Mouse (Mus musculus) midbrain, postnatal 0 days (tissue): ENCODE measurements at regions not wholly inside any gene's neighbourhood (a gene's known extent, or its start where the extent isn't known, plus 50 kb on each side); places are given as distances from the start of the nearest gene placed in this dataset.

Source experiments
- ATAC-seq: fragments of 200-750 bp; cut with Nextera tagmentation; 2 replicates; pipeline ENCODE4 v1.8.0; 2017; ENCODE audit warnings: moderate number of reproducible peaks, mild to moderate bottlenecking, moderate TSS enrichment, moderate library complexity; ENCODE audit not compliant: low FRiP score
- DNase-seq: peaks from one replicate; pipeline ENCODE4 v3.0.0-alpha.2; 2015; ENCODE audit warnings: low spot score
- H3K27ac ChIP-seq: fragments of 300-500 bp; sonication (generic); 2 replicates; pipeline ENCODE4 v1.5.1; 2014; ENCODE audit warnings: low read depth, mild to moderate bottlenecking, low read length, mixed read lengths
- H3K27me3 ChIP-seq: fragments of 300-500 bp; sonication (generic); 2 replicates; pipeline ENCODE4 v1.6.1; 2014; ENCODE audit warnings: low read length, control low read depth, mixed read lengths; ENCODE audit not compliant: insufficient read depth
- H3K36me3 ChIP-seq: fragments of 300-500 bp; sonication (generic); 2 replicates; pipeline ENCODE4 v1.6.1; 2014; ENCODE audit warnings: low read length, control low read depth, mixed read lengths; ENCODE audit not compliant: insufficient read depth
- H3K4me1 ChIP-seq: fragments of 300-500 bp; sonication (generic); 2 replicates; pipeline ENCODE4 v1.6.1; 2014; ENCODE audit warnings: mild to moderate bottlenecking, control low read depth, antibody characterized with exemption, low read length, mixed read lengths; ENCODE audit not compliant: insufficient read depth
- H3K4me2 ChIP-seq: fragments of 300-500 bp; sonication (generic); 2 replicates; pipeline ENCODE4 v1.6.1; 2014; ENCODE audit warnings: low read depth, mild to moderate bottlenecking, low read length, mixed read lengths; ENCODE audit not compliant: poor library complexity, severe bottlenecking
- H3K4me3 ChIP-seq: fragments of 300-500 bp; sonication (generic); 2 replicates; pipeline ENCODE4 v1.5.1; 2014; ENCODE audit warnings: low read depth, mild to moderate bottlenecking, low read length, moderate library complexity
- H3K9ac ChIP-seq: fragments of 300-500 bp; sonication (generic); replicated peaks from 2 replicates; pipeline ENCODE4 v1.6.1; 2014; ENCODE audit warnings: mild to moderate bottlenecking, low read length, moderate library complexity, mixed read lengths; ENCODE audit not compliant: poor library complexity, severe bottlenecking
- H3K9me3 ChIP-seq: fragments of 300-500 bp; sonication (generic); 2 replicates; pipeline ENCODE4 v1.6.1; 2016; ENCODE audit warnings: low read length, control low read depth
- CTCF ChIP-seq: IDR thresholded peaks from 2 replicates; pipeline ENCODE4 v1.5.1; 2016; ENCODE audit warnings: antibody characterized with exemption, mild to moderate bottlenecking
- WGBS: fragments of 180-500 bp; shearing (Covaris S2); extraction: QIAGEN DNeasy Blood & Tissue Kit; methylation state at CpG from one replicate; pipeline ENCODE4 v1.1.7; 2014; 5-methylcytosine and 5-hydroxymethylcytosine counted together

DNA sequence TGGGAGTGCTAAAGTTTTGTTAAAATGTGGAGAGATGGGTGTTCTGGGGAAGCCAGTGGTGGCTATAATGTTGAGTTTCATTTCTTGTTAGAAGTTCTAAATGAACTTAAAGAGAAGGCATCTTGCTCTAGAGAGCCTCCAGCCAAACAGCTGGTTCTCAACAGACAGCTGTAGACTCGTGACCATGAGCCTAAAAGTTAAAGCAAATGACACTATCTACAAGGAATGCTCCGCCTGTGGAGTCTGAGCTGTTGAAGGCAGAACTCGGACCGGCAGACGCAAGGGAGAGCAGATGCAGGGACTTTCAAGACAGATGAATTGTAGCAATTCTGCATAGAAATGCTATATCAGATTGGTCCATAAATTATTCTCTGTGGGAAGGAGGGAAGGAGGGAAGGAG lies 114.1 kb upstream of the Fn1 start:
- Histone ChIP-seq H3K27ac (no peak overlapping the region), H3K36me3 (no peaks in the 10 kb centered on the region), H3K4me3 (no peak overlapping the region), H3K9ac (no peak overlapping the region), H3K4me2 (no peak overlapping the region), H3K4me1 (no peaks in the 10 kb centered on the region), H3K9me3 (no peaks in the 10 kb centered on the region), H3K27me3 (no peaks in the 10 kb centered on the region)
- WGBS, result 85% methylated on average over 5 of the region's 5 CpGs
- DNase-seq (no peak), ATAC-seq (no peak)
- no peak for TF ChIP-seq CTCF

DNA sequence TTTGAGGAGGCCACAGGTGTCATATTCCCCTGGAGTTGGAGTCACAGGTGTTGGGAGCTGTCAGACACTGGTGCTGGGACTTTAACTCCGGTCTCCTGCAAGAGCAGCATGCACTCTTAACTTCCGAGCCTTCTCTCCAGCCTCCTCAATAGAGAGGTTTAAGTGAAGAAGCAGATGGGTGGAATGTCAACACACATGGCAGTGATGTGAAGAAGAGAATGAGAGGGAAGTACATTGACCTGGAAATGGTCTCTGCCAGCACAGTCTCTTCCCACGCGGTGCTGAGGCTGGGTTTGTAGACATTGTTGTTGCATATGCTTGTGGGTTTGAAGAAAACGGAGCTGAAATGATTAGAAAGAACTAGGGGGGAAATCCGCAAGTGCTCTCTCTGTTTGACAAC lies 112.0 kb upstream of the Fn1 start:
- H3K27me3 ChIP-seq, result no peaks in the 10 kb centered on the region
- H3K4me3 ChIP-seq, result no peak overlapping the region
- TF ChIP-seq CTCF, result no peak
- H3K9me3 ChIP-seq, result no peaks in the 10 kb centered on the region
- no peaks in the 10 kb centered on the region for H3K36me3 ChIP-seq
- DNase-seq, result no peak
- no peak for ATAC-seq
- no peaks in the 10 kb centered on the region for H3K4me1 ChIP-seq
- H3K27ac ChIP-seq, result no peak overlapping the region
- H3K9ac ChIP-seq, result no peak overlapping the region
- 83% methylated on average over 6 of the region's 6 CpGs for WGBS
- H3K4me2 ChIP-seq, result no peak overlapping the region

- WGBS, result 77% methylated on average over 2 of the region's 2 CpGs
- ATAC-seq (no peak), DNase-seq (no peak)
- TF ChIP-seq CTCF, result no peak
- H3K36me3 ChIP-seq, result no peaks in the 10 kb centered on the region
- H3K9ac ChIP-seq, result no peak overlapping the region
- H3K4me3 ChIP-seq, result no peak overlapping the region
- no peak overlapping the region for H3K27ac ChIP-seq
- no peaks in the 10 kb centered on the region for H3K27me3 ChIP-seq
- H3K4me2 ChIP-seq, result no peak overlapping the region
- no peaks in the 10 kb centered on the region for H3K4me1 ChIP-seq
- no peaks in the 10 kb centered on the region for H3K9me3 ChIP-seq
These were observed 110.5 kb upstream of the Fn1 start for GRCm38 (mm10) chr1:71763530-71763929.

- Histone ChIP-seq H3K36me3 (no peaks in the 10 kb centered on the region), H3K9me3 (no peaks in the 10 kb centered on the region), H3K27me3 (no peaks in the 10 kb centered on the region), H3K27ac (no peak overlapping the region), H3K4me2 (no peak overlapping the region), H3K4me3 (no peak overlapping the region), H3K4me1 (no peaks in the 10 kb centered on the region), H3K9ac (no peak overlapping the region)
- ATAC-seq (no peak), DNase-seq (no peak)
- 88% methylated on average over 2 of the region's 2 CpGs for WGBS
- no peak for TF ChIP-seq CTCF
These were observed 107.3 kb upstream of the Fn1 start for GRCm38 (mm10) chr1:71760342-71760741.

- ATAC-seq, result no peak
- DNase-seq, result peak; percentile 7
- WGBS, result 32% methylated on average over 5 of the region's 5 CpGs
These were observed 104.2 kb upstream of the Fn1 start for GRCm38 (mm10) chr1:71757236-71757635.

DNA sequence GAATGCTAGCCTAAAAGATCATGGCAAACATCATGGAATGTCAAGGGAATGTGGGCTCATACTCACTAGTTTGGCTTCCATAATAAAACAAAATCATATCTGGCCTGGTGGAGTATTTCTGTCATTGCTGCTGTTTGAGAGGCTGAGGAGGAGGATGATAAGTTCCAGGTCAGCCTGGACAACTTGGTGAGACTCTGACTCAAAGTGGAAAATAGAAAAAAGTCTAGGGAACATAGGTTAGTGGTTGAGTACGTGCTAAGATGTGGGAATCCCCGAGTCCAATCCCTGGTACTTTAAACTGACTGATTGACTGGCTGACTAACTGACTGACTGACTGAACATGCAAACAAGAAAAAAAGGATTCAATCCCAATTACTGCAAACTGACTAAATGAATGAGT lies 103.2 kb upstream of the Fn1 start:
- Histone ChIP-seq H3K27me3 (no peaks in the 10 kb centered on the region), H3K36me3 (no peaks in the 10 kb centered on the region), H3K4me3 (no peak overlapping the region), H3K27ac (no peak overlapping the region), H3K9ac (no peak overlapping the region), H3K4me1 (no peaks in the 10 kb centered on the region), H3K4me2 (no peak overlapping the region), H3K9me3 (0 out of 2 replicates have a peak, but pooled peaks cover 3% of the 10 kb centered on the region)
- ATAC-seq, result no peak
- 86% methylated on average over 2 of the region's 2 CpGs for WGBS
- no peak for DNase-seq
- TF ChIP-seq CTCF, result no peak

More at GRCm38 (mm10) chr1:71757236-71757635, 104.2 kb upstream of the Fn1 start:
- H3K9me3 ChIP-seq, result 0 out of 2 replicates have a peak, but pooled peaks cover 3% of the 10 kb centered on the region
- H3K27me3 ChIP-seq, result no peaks in the 10 kb centered on the region
- H3K4me1 ChIP-seq, result no peaks in the 10 kb centered on the region
- H3K27ac ChIP-seq, result no peak overlapping the region
- TF ChIP-seq CTCF, result no peak
- H3K4me2 ChIP-seq, result no peak overlapping the region
- H3K4me3 ChIP-seq, result no peak overlapping the region
- H3K9ac ChIP-seq, result no peak overlapping the region
- H3K36me3 ChIP-seq, result no peaks in the 10 kb centered on the region

DNA sequence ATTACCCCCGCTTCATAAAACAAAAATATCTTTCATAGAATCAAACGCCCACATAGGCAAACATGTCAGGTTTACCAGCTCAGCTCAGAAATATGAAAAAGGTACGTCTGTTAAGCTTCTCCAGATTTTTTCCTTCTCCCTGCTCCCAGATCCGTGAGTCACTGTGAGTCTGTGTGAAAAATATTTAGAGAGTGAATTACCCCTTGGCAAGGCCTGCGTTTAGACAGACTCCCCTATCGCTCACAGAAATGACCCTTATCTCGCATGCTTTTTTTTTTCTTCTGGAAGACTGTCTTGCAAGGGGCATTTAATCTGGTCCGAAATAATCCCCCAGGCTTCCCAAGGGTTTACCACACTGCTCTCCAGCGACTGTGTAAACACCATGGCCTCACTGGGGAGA lies 102.4 kb upstream of the Fn1 start:
- DNase-seq (no peak), ATAC-seq (no peak)
- H3K4me3 ChIP-seq, result no peak overlapping the region
- TF ChIP-seq CTCF, result no peak
- no peak overlapping the region for H3K9ac ChIP-seq
- 66% methylated on average over 9 of the region's 9 CpGs for WGBS
- no peaks in the 10 kb centered on the region for H3K27me3 ChIP-seq
- no peaks in the 10 kb centered on the region for H3K36me3 ChIP-seq
- H3K27ac ChIP-seq, result no peak overlapping the region
- H3K9me3 ChIP-seq, result 0 out of 2 replicates have a peak, but pooled peaks cover 3% of the 10 kb centered on the region
- no peak overlapping the region for H3K4me2 ChIP-seq
- no peaks in the 10 kb centered on the region for H3K4me1 ChIP-seq
